Mouse (Mus musculus): ENCODE measurements around the gene Trak1.

The Trak1 gene

DNA sequence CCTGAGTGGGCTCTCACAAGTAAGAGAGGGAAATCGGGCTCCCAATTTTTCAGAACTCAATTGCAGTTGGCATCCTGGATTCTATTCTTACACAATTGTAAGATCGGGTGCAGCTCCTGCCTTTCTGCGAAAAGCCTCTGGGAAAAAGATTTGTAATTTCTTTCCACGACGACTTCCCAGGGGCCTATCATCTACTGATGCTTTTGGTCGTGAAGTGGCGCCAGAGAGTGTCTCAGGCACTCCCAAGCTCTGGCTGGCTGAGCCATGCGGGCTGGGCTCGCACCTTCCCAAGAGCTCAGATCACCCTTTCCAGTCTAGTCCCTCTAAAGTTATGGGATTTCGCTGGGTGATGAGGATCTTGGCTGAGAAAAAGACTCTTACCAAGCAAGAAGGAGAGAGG, 198.8 kb downstream of the Trak1 start:
- no peak for DNase-seq

- peak; percentile 23 for DNase-seq
Observed at GRCm38 (mm10) chr9:121505346-121505745, 208.0 kb downstream of the Trak1 start.

GRCm38 (mm10) chr9:121506478-121507180, 209.3 kb downstream of the Trak1 start:
- DNase-seq = no peak

GRCm38 (mm10) chr9:121511911-121512310, 214.6 kb downstream of the Trak1 start:
- DNase-seq = no peak

DNA sequence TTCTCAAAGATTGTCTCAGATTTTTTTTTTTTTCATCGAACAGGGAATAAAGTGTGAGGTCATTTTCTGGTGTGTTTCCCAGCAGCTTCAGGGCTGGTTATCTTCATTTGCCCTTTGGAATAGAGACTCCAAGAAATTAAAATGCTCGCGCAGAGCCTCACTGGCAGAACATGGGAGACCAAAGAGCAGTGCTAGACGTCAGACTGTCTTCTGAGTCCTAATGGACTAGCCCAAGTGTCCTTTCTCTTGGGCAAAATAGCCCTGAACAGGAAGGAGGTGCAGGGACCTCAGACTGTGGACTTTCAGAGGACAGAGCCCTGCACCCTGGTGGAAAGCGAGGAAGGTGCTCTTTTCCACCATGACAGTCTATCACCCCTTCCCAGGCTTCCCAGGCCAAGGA, 217.2 kb downstream of the Trak1 start:
- DNase-seq = no peak

DNA sequence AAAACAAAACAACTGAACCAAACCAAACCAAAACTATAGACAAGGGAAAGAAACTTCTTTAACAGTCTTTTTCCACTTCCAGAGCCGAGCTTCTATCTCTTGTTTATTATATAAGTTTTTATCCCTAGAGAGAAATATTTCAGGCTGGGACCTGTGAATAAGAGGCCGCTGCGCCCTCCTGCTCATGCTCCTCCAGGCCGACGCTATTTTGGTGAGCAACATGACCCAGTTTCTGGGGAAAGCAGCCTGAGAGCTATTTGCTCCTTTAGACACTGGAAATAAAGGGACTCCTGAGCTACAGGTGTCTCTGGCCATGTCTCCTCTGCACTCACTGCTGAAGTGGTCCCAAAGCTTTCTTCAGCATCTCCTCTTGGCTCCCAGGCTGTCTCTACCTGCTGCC, 222.7 kb downstream of the Trak1 start:
- peak; percentile 10 for DNase-seq
